Mouse (Mus musculus) stomach, postnatal 0 days (tissue): ENCODE data around the gene Ptk6. TPM values are rescaled to one million over a fixed set of nuclear protein-coding genes. Genes with fewer than 3 reads are reported as not detected.
"Not testable (repeated sequence)": the region's sequence is repeated elsewhere in the genome, so short reads cannot be mapped to it uniquely, and the experiment has no call there.

Source experiments
- ATAC-seq: fragments of 200-750 bp; cut with Nextera tagmentation; 2 replicates; pipeline ENCODE4 v1.8.0; 2017; ENCODE audit not compliant: low FRiP score, low TSS enrichment
- DNase-seq: peaks from one replicate; pipeline ENCODE4 v3.0.0-alpha.2; 2016; ENCODE audit warnings: low spot score
- H3K27ac ChIP-seq: fragments of 300-500 bp; sonication (generic); replicated peaks from 2 replicates; pipeline ENCODE4 v1.5.1; 2014; ENCODE audit warnings: mild to moderate bottlenecking, control low read depth
- H3K27me3 ChIP-seq: fragments of 300-500 bp; sonication (generic); 2 replicates; pipeline ENCODE4 v1.6.1; 2014; ENCODE audit warnings: low read length; ENCODE audit not compliant: control insufficient read depth, insufficient read depth
- H3K36me3 ChIP-seq: fragments of 300-500 bp; sonication (generic); 2 replicates; pipeline ENCODE4 v1.6.1; 2014; ENCODE audit warnings: low read length, mixed read lengths; ENCODE audit not compliant: control insufficient read depth, insufficient read depth
- H3K4me1 ChIP-seq: fragments of 300-500 bp; sonication (generic); replicated peaks from 2 replicates; pipeline ENCODE4 v1.6.1; 2014; ENCODE audit warnings: antibody characterized with exemption; ENCODE audit not compliant: control insufficient read depth, insufficient read depth
- H3K4me2 ChIP-seq: fragments of 300-500 bp; sonication (generic); replicated peaks from 2 replicates; pipeline ENCODE4 v1.6.1; 2014; ENCODE audit warnings: low read depth, mild to moderate bottlenecking, control low read depth, moderate library complexity
- H3K4me3 ChIP-seq: fragments of 300-500 bp; sonication (generic); 2 replicates; pipeline ENCODE4 v1.5.1; 2014; ENCODE audit warnings: low read depth, low read length, control low read depth
- H3K9ac ChIP-seq: fragments of 300-500 bp; sonication (generic); 2 replicates; pipeline ENCODE4 v1.6.1; 2014; ENCODE audit warnings: mild to moderate bottlenecking, low read length, control low read depth, mixed read lengths
- H3K9me3 ChIP-seq: fragments of 300-500 bp; sonication (generic); 2 replicates; pipeline ENCODE4 v1.6.1; 2016; ENCODE audit warnings: low read length; ENCODE audit not compliant: control insufficient read depth
- CTCF ChIP-seq: IDR thresholded peaks from 2 replicates; pipeline ENCODE4 v1.5.1; 2016; ENCODE audit warnings: antibody characterized with exemption, low read depth, mild to moderate bottlenecking, moderate library complexity
- EP300 ChIP-seq: optimal IDR thresholded peaks from 2 replicates; pipeline ENCODE3; 2016; ENCODE audit warnings: antibody characterized with exemption
- WGBS: fragments of 180-500 bp; shearing (Covaris S2); extraction: QIAGEN DNeasy Blood & Tissue Kit; methylation state at CpG from one replicate; pipeline ENCODE4 v1.1.7; 2014; 5-methylcytosine and 5-hydroxymethylcytosine counted together
- polyA plus RNA-seq: library from polyadenylated mRNA; unstranded; fragments of >200 nt; fragmentation: Nextera tagmentation; extraction: Ambion mirVana; gene quantifications from 2 replicates; pipeline ENCODE4 v1.2.1, GENCODE M21; 2015

Gene Ptk6
- polyA plus RNA-seq, 1 experiment from 2014 or later, result 5.9 TPM

GRCm38 (mm10) chr2:181196628-181197300 lies 5.8 kb downstream of the Ptk6 start:
- H3K4me3 ChIP-seq, result no peak overlapping the region
- TF ChIP-seq CTCF, result no peak
- TF ChIP-seq EP300, result no peak
- no peaks in the 10 kb centered on the region for H3K27me3 ChIP-seq
- 76% methylated on average over 4 of the region's 4 CpGs for WGBS
- H3K36me3 ChIP-seq, result no peaks in the 10 kb centered on the region
- no peaks in the 10 kb centered on the region for H3K9me3 ChIP-seq
- no peak overlapping the region for H3K27ac ChIP-seq
- H3K4me2 ChIP-seq, result no peak overlapping the region
- no peak overlapping the region for H3K9ac ChIP-seq
- no peak for DNase-seq
- no peak for ATAC-seq
- H3K4me1 ChIP-seq, result no peaks in the 10 kb centered on the region

GRCm38 (mm10) chr2:181193044-181193443 lies 9.5 kb downstream of the Ptk6 start:
- DNase-seq, result no peak
- 66% methylated on average over 3 of the region's 3 CpGs for WGBS
- no peak overlapping the region for H3K4me3 ChIP-seq
- no peak overlapping the region for H3K4me2 ChIP-seq
- no peak for ATAC-seq
- no peaks in the 10 kb centered on the region for H3K36me3 ChIP-seq
- no peaks in the 10 kb centered on the region for H3K9me3 ChIP-seq
- no peak overlapping the region for H3K9ac ChIP-seq
- H3K4me1 ChIP-seq, result no peaks in the 10 kb centered on the region
- no peaks in the 10 kb centered on the region for H3K27me3 ChIP-seq
- no peak overlapping the region for H3K27ac ChIP-seq
- TF ChIP-seq CTCF (no peak), EP300 (no peak)

- ATAC-seq, result no peak
- 68% methylated on average over 4 of the region's 4 CpGs for WGBS
- no peaks in the 10 kb centered on the region for H3K27me3 ChIP-seq
- H3K4me3 ChIP-seq, result no peak overlapping the region
- no peak overlapping the region for H3K27ac ChIP-seq
- H3K36me3 ChIP-seq, result no peaks in the 10 kb centered on the region
- H3K9me3 ChIP-seq, result no peaks in the 10 kb centered on the region
- no peak for DNase-seq
- H3K9ac ChIP-seq, result no peak overlapping the region
- TF ChIP-seq CTCF (no peak), EP300 (no peak)
- H3K4me1 ChIP-seq, result no peaks in the 10 kb centered on the region
- H3K4me2 ChIP-seq, result no peak overlapping the region
Observed at GRCm38 (mm10) chr2:181191936-181192335, 10.7 kb downstream of the Ptk6 start.

GRCm38 (mm10) chr2:181191385-181191784 lies 11.2 kb downstream of the Ptk6 start:
- not testable (repeated sequence) for H3K27ac ChIP-seq, ATAC-seq, H3K9me3 ChIP-seq, H3K4me1 ChIP-seq, H3K27me3 ChIP-seq, H3K9ac ChIP-seq, DNase-seq, H3K4me3 ChIP-seq, H3K4me2 ChIP-seq, H3K36me3 ChIP-seq
- WGBS, result 73% methylated on average over 3 of the region's 4 CpGs

GRCm38 (mm10) chr2:181189321-181189720 lies 13.3 kb downstream of the Ptk6 start:
- no peaks in the 10 kb centered on the region for H3K9me3 ChIP-seq
- WGBS, result 94% methylated on average over 1 of the region's 1 CpGs
- DNase-seq, result no peak
- no peak for TF ChIP-seq EP300
- no peak for TF ChIP-seq CTCF
- no peak for ATAC-seq
- H3K4me2 ChIP-seq, result no peak overlapping the region
- H3K4me3 ChIP-seq, result no peak overlapping the region
- no peak overlapping the region for H3K9ac ChIP-seq
- no peaks in the 10 kb centered on the region for H3K36me3 ChIP-seq
- no peaks in the 10 kb centered on the region for H3K27me3 ChIP-seq
- peak overlapping the region; percentile 97 for H3K27ac ChIP-seq
- H3K4me1 ChIP-seq, result no peaks in the 10 kb centered on the region

- peak; percentile 76 for ATAC-seq
- DNase-seq, result peak; percentile 82
- Histone ChIP-seq H3K9me3 (no peaks in the 10 kb centered on the region), H3K27me3 (no peaks in the 10 kb centered on the region), H3K4me3 (no peak overlapping the region), H3K27ac (peak overlapping the region; percentile 97), H3K4me1 (no peaks in the 10 kb centered on the region), H3K9ac (0 out of 2 replicates have a peak overlapping the region, but pooled peaks have one; percentile 38), H3K4me2 (peak overlapping the region; percentile 59; the same call in 1 of the 2 replicates), H3K36me3 (no peaks in the 10 kb centered on the region)
- TF ChIP-seq CTCF (no peak), EP300 (no peak)
- 32% methylated on average over 2 of the region's 2 CpGs for WGBS
Observed at GRCm38 (mm10) chr2:181188681-181189080, 13.9 kb downstream of the Ptk6 start.
